Mouse (Mus musculus) kidney, adult 2 months (tissue): Measurements from ENCODE around the gene U2af2. TPM values are rescaled to one million over a fixed set of nuclear protein-coding genes. Genes with fewer than 3 reads are reported as not detected.

Experiments used
- DNase-seq: peaks from one replicate; pipeline ENCODE4 v3.0.0; 2021
- H3K27ac ChIP-seq: fragments of 200-500 bp; 2 replicates; pipeline ENCODE4 v1.5.1; 2012; ENCODE audit warnings: low read depth, low read length, control low read depth, inconsistent platforms; ENCODE audit not compliant: insufficient read depth
- H3K27me3 ChIP-seq: fragments of 200-500 bp; replicated peaks from 2 replicates; pipeline ENCODE4 v1.6.1; 2012; ENCODE audit warnings: mild to moderate bottlenecking, moderate library complexity, low read length, inconsistent platforms; ENCODE audit not compliant: control insufficient read depth, insufficient read depth
- H3K36me3 ChIP-seq: fragments of 200-500 bp; 2 replicates; pipeline ENCODE4 v1.6.1; 2012; ENCODE audit warnings: mild to moderate bottlenecking, moderate library complexity, low read length, inconsistent platforms; ENCODE audit not compliant: control insufficient read depth, insufficient read depth
- H3K4me1 ChIP-seq: fragments of 200-500 bp; 2 replicates; pipeline ENCODE4 v1.6.1; 2011; ENCODE audit warnings: low read length; ENCODE audit not compliant: control insufficient read depth, insufficient read depth
- H3K4me3 ChIP-seq: fragments of 200-500 bp; 2 replicates; pipeline ENCODE4 v1.5.1; 2011; ENCODE audit warnings: mild to moderate bottlenecking, low read depth, low read length, control low read depth; ENCODE audit not compliant: insufficient read depth
- CTCF ChIP-seq: fragments of 200-500 bp; conservative IDR thresholded peaks from 2 replicates; pipeline ENCODE4 v1.5.1; 2011; ENCODE audit warnings: low read depth, mild to moderate bottlenecking, control low read depth, low read length, moderate library complexity, mixed read lengths; ENCODE audit not compliant: insufficient read depth, insufficient read length
- POLR2A ChIP-seq: fragments of 200-500 bp; IDR thresholded peaks from one replicate; pipeline ENCODE4 v1.6.1; 2011; ENCODE audit warnings: low read depth, low read length, control low read depth
- WGBS: fragments of 180-500 bp; shearing (Covaris S2); methylation state at CpG from one replicate; pipeline ENCODE4 v1.1.7; 2018; 5-methylcytosine and 5-hydroxymethylcytosine counted together
- polyA plus RNA-seq: library from polyadenylated mRNA; depleted of rRNA; stranded (reverse); fragments of >200 nt; gene quantifications from 2 replicates; pipeline ENCODE4 v1.2.3, GENCODE M21; 2012; rRNA removed

The U2af2 gene
- polyA plus RNA-seq, result 132 and 153 TPM in 2 replicates

GRCm38 (mm10) chr7:5061774-5062359 is at the start of gene U2af2:
Gene U2af2, plus strand, starts transcription at chr7:5062143.
- DNase-seq, result peak; percentile 96
- WGBS, result under 1% methylated on average over 64 of the region's 65 CpGs
- H3K4me1 ChIP-seq, result peaks cover 3% of the 10 kb centered on the region; the same call in 1 of the 2 replicates
- H3K27ac ChIP-seq, result peak within 1 kb of the TSS; percentile 99
- H3K36me3 ChIP-seq, result no peaks in the 10 kb centered on the region; the same call in 1 of the 2 replicates
- no peaks in the 10 kb centered on the region for H3K27me3 ChIP-seq
- TF ChIP-seq POLR2A, result peak; percentile 4
- no peak for TF ChIP-seq CTCF
- H3K4me3 ChIP-seq, result peak within 1 kb of the TSS; percentile 87

GRCm38 (mm10) chr7:5012681-5013513 is 49.0 kb upstream of the U2af2 start:
- Histone ChIP-seq H3K36me3 (peaks cover 3% of the 10 kb centered on the region; the same call in 1 of the 2 replicates), H3K27ac (no peak overlapping the region), H3K27me3 (no peaks in the 10 kb centered on the region), H3K4me1 (peaks cover 3% of the 10 kb centered on the region; the same call in 1 of the 2 replicates), H3K4me3 (no peak overlapping the region)
- no peak for DNase-seq
- TF ChIP-seq POLR2A (no peak), CTCF (no peak)
- 91% methylated on average over 27 of the region's 27 CpGs for WGBS

GRCm38 (mm10) chr7:5014251-5015117 is 47.5 kb upstream of the U2af2 start, which contains the start of the genes Zfp524 and Fiz1:
Gene Zfp524, plus strand, starts transcription at chr7:5014415.
Gene Fiz1, minus strand, starts transcription at chr7:5014697.
- Histone ChIP-seq H3K36me3 (no peaks in the 10 kb centered on the region), H3K27ac (peak within 1 kb of the TSS; percentile 100), H3K4me3 (peak within 1 kb of the TSS; percentile 83), H3K4me1 (peaks cover 5% of the 10 kb centered on the region; the same call in 1 of the 2 replicates), H3K27me3 (no peaks in the 10 kb centered on the region)
- TF ChIP-seq POLR2A (no peak), CTCF (no peak)
- peak; percentile 99 for DNase-seq
- under 1% methylated on average over 42 of the region's 42 CpGs for WGBS

GRCm38 (mm10) chr7:5015118-5016001 is 46.6 kb upstream of the U2af2 start, which contains the start of gene Gm44973:
Gene Gm44973, plus strand, starts transcription at chr7:5015496.
- DNase-seq, result peak; percentile 97

GRCm38 (mm10) chr7:5016057-5016456 is 45.9 kb upstream of the U2af2 start:
- Histone ChIP-seq H3K27ac (peak overlapping the region; percentile 87), H3K27me3 (no peaks in the 10 kb centered on the region), H3K4me3 (peak overlapping the region; percentile 83), H3K4me1 (peaks cover 5% of the 10 kb centered on the region; the same call in 1 of the 2 replicates), H3K36me3 (no peaks in the 10 kb centered on the region)
- 32% methylated on average over 3 of the region's 3 CpGs for WGBS
- DNase-seq, result peak; percentile 64
- TF ChIP-seq POLR2A (no peak), CTCF (no peak)

More at GRCm38 (mm10) chr7:5015118-5016001, 46.6 kb upstream of the U2af2 start, which contains the start of gene Gm44973:
- under 1% methylated on average over 74 of the region's 76 CpGs for WGBS
- Histone ChIP-seq H3K4me3 (peak within 1 kb of the TSS; percentile 83), H3K4me1 (peaks cover 5% of the 10 kb centered on the region; the same call in 1 of the 2 replicates), H3K27ac (peak within 1 kb of the TSS; percentile 100), H3K27me3 (no peaks in the 10 kb centered on the region), H3K36me3 (no peaks in the 10 kb centered on the region)
- peak; percentile 7 for TF ChIP-seq POLR2A
- no peak for TF ChIP-seq CTCF

GRCm38 (mm10) chr7:5016920-5017319 is 45.0 kb upstream of the U2af2 start:
- Histone ChIP-seq H3K27me3 (no peaks in the 10 kb centered on the region), H3K4me1 (peaks cover 9% of the 10 kb centered on the region; the same call in 1 of the 2 replicates), H3K4me3 (no peak overlapping the region), H3K27ac (no peak overlapping the region), H3K36me3 (no peaks in the 10 kb centered on the region)
- TF ChIP-seq POLR2A, result no peak
- no peak for TF ChIP-seq CTCF
- no peak for DNase-seq
- 99% methylated on average over 2 of the region's 2 CpGs for WGBS
